Mouse (Mus musculus) spleen, adult 18-20 months (tissue): ENCODE measurements around the gene Vps52.
"Not testable (repeated sequence)": the region's sequence is repeated elsewhere in the genome, so short reads cannot be mapped to it uniquely, and the experiment has no call there.

Experiments
- DNase-seq, 2 experiments: peaks; one replicate each; pipeline ENCODE4 v3.0.0; 2022; ENCODE audit warnings: mixed read lengths in 2 of 2

The Vps52 gene

GRCm38 (mm10) chr17:33968927-33969326 is 13.3 kb downstream of the Vps52 start:
- DNase-seq = peak in 1 of 2 experiments; percentile 37

DNA sequence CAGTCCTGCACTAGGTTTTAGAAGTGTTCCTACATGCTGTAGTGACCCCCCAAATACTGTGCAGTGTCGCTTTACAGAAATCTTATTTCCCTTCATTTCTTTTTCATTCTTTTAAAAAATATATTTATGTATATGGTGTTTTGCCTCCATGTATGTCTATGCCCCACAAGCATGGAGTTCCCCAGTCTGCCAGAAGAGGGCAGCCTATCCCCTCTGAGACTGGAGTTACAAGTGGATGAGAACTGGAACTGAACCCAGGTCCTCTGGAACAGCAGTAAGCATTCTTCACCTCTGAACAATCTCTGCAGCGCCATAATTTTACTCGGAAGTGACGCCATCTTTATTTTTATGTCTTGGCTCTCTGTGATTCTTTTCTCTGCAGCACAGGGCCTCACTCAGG is 13.8 kb downstream of the Vps52 start:
- no peak for DNase-seq

- DNase-seq = no peak
Measured at GRCm38 (mm10) chr17:33972691-33973090, 17.1 kb downstream of the Vps52 start.

GRCm38 (mm10) chr17:33973572-33973971 is 18.0 kb downstream of the Vps52 start:
- DNase-seq = no peak

- no peak for DNase-seq
Measured at GRCm38 (mm10) chr17:33977861-33978557, 22.4 kb downstream of the Vps52 start.

GRCm38 (mm10) chr17:33978631-33979031 is 23.0 kb downstream of the Vps52 start:
- DNase-seq = peak; percentile 79 to 83

- no peak for DNase-seq
Measured at GRCm38 (mm10) chr17:33979512-33980050, 24.0 kb downstream of the Vps52 start.

DNA sequence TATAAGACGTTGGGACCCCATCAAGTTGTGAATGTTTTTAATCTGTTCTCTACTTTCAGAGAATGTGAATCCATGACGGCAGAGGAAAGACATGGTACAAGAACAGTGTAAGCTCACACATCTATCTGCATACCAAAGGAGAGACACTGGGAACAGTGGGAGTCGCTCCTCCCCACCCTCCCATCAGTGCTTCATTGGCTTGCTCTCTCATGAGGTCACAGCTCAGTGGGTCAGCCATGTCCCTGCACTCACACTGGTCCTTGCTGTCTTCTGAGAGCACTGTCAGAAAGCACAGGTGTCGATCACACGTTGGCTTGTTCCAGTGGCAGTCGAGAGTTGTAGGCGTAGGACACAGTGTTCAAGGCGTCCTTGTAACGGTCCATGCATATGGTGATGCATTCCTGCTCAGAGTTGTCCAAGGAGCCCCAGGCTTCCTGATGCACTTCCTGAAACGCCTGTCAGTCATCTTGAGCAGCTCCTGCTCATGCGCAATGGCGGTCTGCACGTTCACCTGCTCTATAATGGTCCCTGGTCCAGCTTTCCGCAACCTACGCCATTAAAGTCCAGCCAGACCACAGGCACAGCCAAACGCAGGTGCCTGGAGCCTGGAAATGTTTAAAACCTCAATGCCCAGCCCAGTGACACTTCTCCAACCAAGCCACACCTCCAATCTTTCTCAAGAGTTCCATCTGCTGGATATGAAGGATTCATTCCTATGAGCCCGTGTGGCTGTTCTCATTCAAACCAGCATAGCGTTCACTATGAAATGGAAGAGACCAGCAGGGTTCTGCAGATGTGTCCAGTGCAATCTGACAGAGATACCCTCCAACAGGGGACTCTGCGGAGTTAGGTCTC is 24.8 kb downstream of the Vps52 start:
- DNase-seq = no peak

DNA sequence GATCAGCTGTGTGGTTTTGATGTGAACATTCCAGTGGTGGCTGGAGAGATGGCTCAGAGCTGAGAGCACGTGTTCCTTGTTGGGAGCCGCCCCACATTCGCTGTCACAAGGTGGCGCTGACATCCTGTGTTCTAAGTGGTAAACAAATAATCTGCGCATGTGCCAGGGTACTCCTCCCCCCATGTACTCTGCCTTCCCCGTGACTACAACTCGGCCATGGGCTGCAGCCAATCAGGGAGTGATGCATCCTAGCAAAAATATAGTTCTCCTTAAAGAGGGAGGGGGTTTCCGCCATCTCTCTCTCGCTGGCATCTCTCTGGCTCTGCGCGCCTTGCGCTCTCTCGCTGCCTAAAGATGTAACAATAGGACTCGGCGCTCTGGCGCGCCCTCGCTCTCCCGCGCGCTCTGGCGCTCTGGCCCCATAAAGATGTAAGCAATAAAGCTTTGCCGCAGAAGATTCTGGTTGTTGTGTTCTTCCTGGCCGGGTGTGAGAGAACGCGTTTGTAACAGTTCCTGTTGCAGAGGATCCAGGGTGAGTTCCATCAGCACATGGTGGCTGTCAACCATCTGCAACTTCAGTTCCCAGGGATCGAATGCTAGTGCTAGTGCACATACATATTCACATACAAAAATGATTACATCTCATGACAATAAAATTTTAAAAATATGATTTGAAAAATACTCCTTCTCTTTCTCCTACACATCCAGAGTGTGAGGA is 25.7 kb downstream of the Vps52 start:
- peak; percentile 79 for DNase-seq

DNA sequence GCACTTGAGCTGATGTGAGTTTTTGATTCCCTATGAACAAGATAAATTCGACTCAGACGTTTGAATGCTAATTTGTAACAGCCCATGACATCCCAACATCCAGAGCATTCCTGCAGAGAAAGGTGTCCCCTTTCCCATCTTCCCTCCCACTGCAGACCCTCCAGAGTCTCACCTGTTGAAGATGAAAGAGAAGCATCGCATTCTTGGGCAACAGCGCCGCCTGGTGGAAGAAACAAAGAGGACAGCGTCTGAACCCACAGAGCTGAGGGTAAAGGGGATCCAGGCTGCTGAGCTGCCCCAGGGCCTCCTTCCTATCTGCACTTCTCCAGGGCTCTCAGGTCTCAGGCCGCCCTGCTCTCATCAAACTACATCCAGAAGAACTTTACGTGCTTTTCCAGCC is 26.5 kb downstream of the Vps52 start:
- DNase-seq = peak; percentile 57 to 76

GRCm38 (mm10) chr17:33991788-33992664 is 36.4 kb downstream of the Vps52 start:
- DNase-seq = peak in 1 of 2 experiments; percentile 67

DNA sequence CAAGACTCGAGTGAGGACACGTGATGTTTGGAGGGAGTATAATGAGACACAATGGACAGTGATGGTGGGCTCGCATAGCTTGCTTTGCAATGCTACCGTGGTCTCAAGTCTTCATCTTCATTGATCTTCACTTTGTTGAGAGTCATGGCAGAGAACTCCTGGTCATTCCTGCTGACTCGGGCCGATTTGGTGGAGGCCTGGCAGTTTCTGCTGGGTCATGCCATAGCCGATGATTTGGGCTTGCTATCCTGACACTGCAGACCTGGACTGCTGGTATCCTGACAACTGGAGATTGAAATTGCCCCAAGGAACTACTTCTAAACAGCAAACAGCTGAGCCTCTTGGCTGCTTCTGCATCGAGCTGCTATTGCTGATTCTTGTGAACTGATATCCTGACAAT is 39.3 kb downstream of the Vps52 start:
- DNase-seq = no peak

DNA sequence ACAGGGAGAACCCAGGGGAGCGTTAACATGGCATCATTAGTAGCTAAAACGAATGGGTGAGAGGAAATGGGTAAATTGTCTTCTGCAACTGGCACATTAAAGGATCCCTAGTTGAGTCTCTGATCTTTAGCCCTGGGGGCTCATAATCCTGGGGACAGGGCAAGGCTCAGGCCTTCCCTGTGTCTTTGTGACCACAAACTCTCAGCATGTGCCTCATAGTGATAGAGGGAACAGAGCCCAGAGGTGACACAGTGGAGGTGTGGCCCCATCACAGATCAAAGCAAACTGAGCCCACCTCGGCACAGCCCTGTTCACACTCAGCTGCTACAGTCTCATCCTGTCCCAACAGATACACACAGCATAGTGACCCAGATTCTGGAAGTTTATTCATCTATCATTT is 40.0 kb downstream of the Vps52 start:
- no peak for DNase-seq

GRCm38 (mm10) chr17:33997025-33997424 is 41.4 kb downstream of the Vps52 start:
- DNase-seq = not testable (repeated sequence)

- DNase-seq = peak; percentile 19 to 22
Measured at GRCm38 (mm10) chr17:33998697-33999096, 43.1 kb downstream of the Vps52 start.

- peak; percentile 18 to 37 for DNase-seq
Measured at GRCm38 (mm10) chr17:33999341-34000149, 43.9 kb downstream of the Vps52 start.

GRCm38 (mm10) chr17:34000150-34000537 is 44.5 kb downstream of the Vps52 start, which contains the start of gene H2-K1:
Gene H2-K1, minus strand, starts transcription at chr17:34000347.
- peak; percentile 95 for DNase-seq

- not testable (repeated sequence) for DNase-seq
Measured at GRCm38 (mm10) chr17:34000796-34001195, 45.2 kb downstream of the Vps52 start.

DNA sequence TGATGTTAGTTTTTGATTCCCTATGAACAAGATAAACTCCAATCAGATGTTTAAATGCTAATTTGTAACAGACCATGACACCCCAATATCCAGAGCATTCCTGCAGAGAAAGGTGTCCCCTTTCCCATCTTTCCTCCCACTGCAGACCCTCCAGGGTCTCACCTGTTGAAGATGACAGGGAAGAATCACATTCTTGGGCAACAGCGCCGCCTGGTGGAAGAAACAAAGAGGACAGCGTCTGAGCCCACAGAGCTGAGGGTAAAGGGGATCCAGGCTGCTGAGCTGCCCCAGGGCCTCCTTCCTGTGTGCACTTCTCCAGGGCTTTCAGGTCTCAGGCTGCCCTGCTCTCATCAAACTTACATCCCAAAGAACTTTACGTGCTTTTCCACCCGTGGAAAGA is 47.8 kb downstream of the Vps52 start:
- peak; percentile 36 to 64 for DNase-seq

- no peak for DNase-seq
Measured at GRCm38 (mm10) chr17:34006570-34006969, 51.0 kb downstream of the Vps52 start.

DNA sequence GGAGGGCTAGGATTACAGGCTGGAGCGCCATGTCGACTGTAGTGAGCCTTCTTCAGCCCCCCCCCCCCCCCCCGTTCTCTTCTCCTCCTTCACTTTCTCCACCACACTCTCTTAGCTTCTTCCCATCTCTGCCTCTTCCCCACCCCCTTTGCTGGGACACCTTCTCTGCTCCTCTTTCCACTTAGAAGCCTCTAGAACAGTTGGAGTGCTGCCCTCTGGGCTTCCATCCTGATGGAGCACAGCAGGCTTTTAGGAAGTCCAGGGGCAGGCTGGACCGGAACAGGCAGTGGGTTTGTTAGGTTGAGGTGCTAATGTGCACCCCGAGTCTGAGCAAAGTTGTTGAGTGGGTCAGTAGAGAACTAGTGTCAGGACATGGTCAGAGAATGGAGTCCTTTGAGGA is 54.5 kb downstream of the Vps52 start:
- DNase-seq = no peak
